Mouse (Mus musculus): Measurements from ENCODE around the gene Npepl1. TPM values are rescaled to one million over a fixed set of nuclear protein-coding genes. Genes with fewer than 3 reads are reported as not detected.

Gene Npepl1
- 12.9 and 18.0 TPM in 2 replicates for total RNA-seq (2012; rRNA removed)

DNA sequence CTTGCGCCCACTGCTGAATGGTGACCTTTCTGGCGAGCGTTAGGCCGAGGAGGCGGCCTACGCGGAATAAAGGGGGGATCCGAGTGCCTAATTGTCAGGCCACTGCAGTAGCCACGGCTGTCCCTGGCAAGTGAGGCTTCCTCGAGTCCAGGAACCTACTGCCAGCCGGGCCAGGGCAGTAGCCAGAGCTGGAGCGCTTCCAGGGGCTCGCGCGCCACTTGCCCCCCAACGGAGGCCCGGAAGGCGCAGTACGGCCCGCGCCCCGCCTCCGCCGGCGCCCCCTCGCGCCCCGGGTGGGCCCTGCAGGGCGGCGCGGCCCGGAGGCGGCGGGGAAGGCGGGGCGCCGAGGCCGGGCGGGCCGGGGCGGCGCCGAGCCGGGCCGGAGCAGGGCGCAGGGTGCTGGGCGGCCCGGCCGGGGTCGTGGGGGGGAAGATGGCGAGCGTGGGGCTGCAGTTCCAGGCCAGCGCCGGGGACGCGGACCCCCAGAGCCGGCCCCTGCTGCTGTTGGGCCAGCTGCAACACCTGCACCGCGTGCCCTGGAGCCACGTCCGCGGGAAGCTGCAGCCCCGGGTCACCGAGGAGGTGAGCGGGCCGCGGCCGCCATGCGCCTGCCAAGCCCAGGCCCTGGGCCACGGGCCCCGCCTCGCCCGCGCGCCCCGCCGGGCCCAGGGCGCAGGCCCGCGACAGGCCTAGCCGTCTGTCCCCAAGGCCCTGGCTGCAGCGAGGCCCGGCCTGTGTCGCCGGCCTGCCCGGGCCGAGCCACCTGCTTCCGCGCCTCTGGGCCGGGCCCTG lies at the start of gene Npepl1:
Gene Npepl1 (plus strand): TSS at position 359 of the 792 bp plus-strand sequence.
- Histone ChIP-seq H3K9me3 (ENCODE audit: control insufficient read depth, insufficient read depth, low read depth, low read length) (no peaks in the 10 kb centered on the region), H3K9ac (ENCODE audit: insufficient read depth, low read depth, low read length, poor library complexity, severe bottlenecking) (peak within 1 kb of the TSS; percentile 66), H3K36me3 (ENCODE audit: control insufficient read depth, insufficient read depth, low read length, poor library complexity, severe bottlenecking) (peaks cover 3% of the 10 kb centered on the region; the same call in 1 of the 2 replicates), H3K27ac (ENCODE audit: insufficient read depth, low read depth, low read length, poor library complexity, severe bottlenecking) (no peak within 1 kb of the TSS), H3K4me3 (ENCODE audit: insufficient read depth in 1 of 2, low read depth in 1 of 2, low read length in 2 of 2, poor library complexity in 1 of 2, severe bottlenecking in 1 of 2) (peak within 1 kb of the TSS; percentile 62 to 69), H3K4me1 (ENCODE audit: control insufficient read depth in 2 of 2, insufficient read depth in 2 of 2, low read length in 2 of 2, poor library complexity in 1 of 2) (peaks cover 0 to 2% of the 10 kb centered on the region in 2 experiments; a peak in 1 of 4 replicates)
- in situ Hi-C loops (cut with MboI; ENCODE audit: low sequenced_read_pairs in 2 of 2, unreplicated experiment in 2 of 2), result no loop called here
- no peak for DNase-seq (ENCODE audit: low read depth, low spot score)
- TF ChIP-seq MAFK (IDR thresholded peaks at IDR 0.05; ENCODE audit: insufficient read depth, low read depth, low read length) (no peak), CHD2 (IDR thresholded peaks at IDR 0.05; ENCODE audit: low read depth, low read length) (no peak)

DNA sequence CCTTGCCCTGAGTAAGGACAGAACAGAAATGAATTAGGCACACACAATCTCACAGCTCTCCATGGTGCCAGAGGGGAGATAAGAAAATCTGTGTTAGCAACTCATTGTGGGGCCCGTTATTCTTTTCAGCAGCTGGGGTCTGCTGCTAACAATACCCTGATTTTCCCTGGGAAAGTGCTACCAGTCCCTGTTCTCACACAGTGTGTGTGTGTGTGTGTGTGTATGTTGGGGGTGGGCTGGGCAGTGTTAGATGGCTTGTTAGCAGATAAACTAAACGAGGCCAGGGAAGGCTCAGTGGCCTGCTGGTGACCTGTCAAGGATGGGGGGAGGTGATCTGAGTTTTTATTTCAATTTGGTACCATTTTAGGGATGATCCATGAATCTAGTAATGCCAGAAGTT lies 48.9 kb upstream of the Npepl1 start:
- no peak for DNase-seq (ENCODE audit: low read depth, low spot score)
- H3K9ac ChIP-seq (ENCODE audit: insufficient read depth, low read depth, low read length, poor library complexity, severe bottlenecking), result no peak overlapping the region
- in situ Hi-C loops (cut with MboI; ENCODE audit: low sequenced_read_pairs in 2 of 2, unreplicated experiment in 2 of 2), result no loop called here
- H3K36me3 ChIP-seq (ENCODE audit: control insufficient read depth, insufficient read depth, low read length, poor library complexity, severe bottlenecking), result no peaks in the 10 kb centered on the region
- H3K9me3 ChIP-seq (ENCODE audit: control insufficient read depth, insufficient read depth, low read depth, low read length), result no peaks in the 10 kb centered on the region
- no peak overlapping the region for H3K4me3 ChIP-seq (ENCODE audit: insufficient read depth in 1 of 2, low read depth in 1 of 2, low read length in 2 of 2, poor library complexity in 1 of 2, severe bottlenecking in 1 of 2)
- H3K27ac ChIP-seq (ENCODE audit: insufficient read depth, low read depth, low read length, poor library complexity, severe bottlenecking), result no peak overlapping the region
- TF ChIP-seq CHD2 (IDR thresholded peaks at IDR 0.05; ENCODE audit: low read depth, low read length) (no peak), ZC3H11A (IDR thresholded peaks at IDR 0.05; ENCODE audit: borderline replicate concordance, low read depth, low read length) (no peak), HCFC1 (IDR thresholded peaks at IDR 0.05; ENCODE audit: borderline replicate concordance, insufficient read depth, low read length) (no peak), ZNF384 (IDR thresholded peaks at IDR 0.05; ENCODE audit: low read depth, low read length) (no peak), MAFK (IDR thresholded peaks at IDR 0.05; ENCODE audit: insufficient read depth, low read depth, low read length) (no peak)
- H3K4me1 ChIP-seq (ENCODE audit: control insufficient read depth in 2 of 2, insufficient read depth in 2 of 2, low read length in 2 of 2, poor library complexity in 1 of 2), result no peaks in the 10 kb centered on the region; a peak in 1 of 4 replicates

DNA sequence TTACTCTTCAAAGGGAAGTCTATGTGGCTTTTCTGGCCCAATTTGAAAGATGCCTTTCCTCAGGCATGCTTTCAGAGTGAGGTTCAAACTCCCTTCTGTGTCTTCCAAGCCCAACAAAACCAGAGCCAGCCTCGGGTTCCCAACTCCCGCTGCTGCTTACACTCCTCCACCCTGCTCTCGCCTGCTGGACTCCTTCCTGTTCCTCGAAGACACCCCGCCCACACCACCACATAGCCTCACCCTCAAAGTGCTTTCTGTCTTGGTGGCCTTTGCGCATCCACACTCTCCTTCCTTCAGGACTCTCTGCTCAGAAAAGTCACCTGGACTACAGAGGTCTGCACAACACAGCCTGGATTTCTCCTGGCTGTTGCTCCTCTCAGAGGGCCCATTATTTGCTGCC lies 47.1 kb upstream of the Npepl1 start:
- no peak overlapping the region for H3K27ac ChIP-seq (ENCODE audit: insufficient read depth, low read depth, low read length, poor library complexity, severe bottlenecking)
- DNase-seq (ENCODE audit: low read depth, low spot score), result no peak
- no peaks in the 10 kb centered on the region for H3K36me3 ChIP-seq (ENCODE audit: control insufficient read depth, insufficient read depth, low read length, poor library complexity, severe bottlenecking)
- no peak overlapping the region for H3K9ac ChIP-seq (ENCODE audit: insufficient read depth, low read depth, low read length, poor library complexity, severe bottlenecking)
- H3K9me3 ChIP-seq (ENCODE audit: control insufficient read depth, insufficient read depth, low read depth, low read length), result no peaks in the 10 kb centered on the region
- H3K4me1 ChIP-seq (ENCODE audit: control insufficient read depth in 2 of 2, insufficient read depth in 2 of 2, low read length in 2 of 2, poor library complexity in 1 of 2), result no peaks in the 10 kb centered on the region; a peak in 1 of 4 replicates
- TF ChIP-seq HCFC1 (IDR thresholded peaks at IDR 0.05; ENCODE audit: borderline replicate concordance, insufficient read depth, low read length), result no peak
- TF ChIP-seq ZC3H11A (IDR thresholded peaks at IDR 0.05; ENCODE audit: borderline replicate concordance, low read depth, low read length), result no peak
- no peak for TF ChIP-seq MAFK (IDR thresholded peaks at IDR 0.05; ENCODE audit: insufficient read depth, low read depth, low read length)
- TF ChIP-seq ZNF384 (IDR thresholded peaks at IDR 0.05; ENCODE audit: low read depth, low read length), result no peak
- TF ChIP-seq CHD2 (IDR thresholded peaks at IDR 0.05; ENCODE audit: low read depth, low read length), result no peak
- no peak overlapping the region for H3K4me3 ChIP-seq (ENCODE audit: insufficient read depth in 1 of 2, low read depth in 1 of 2, low read length in 2 of 2, poor library complexity in 1 of 2, severe bottlenecking in 1 of 2)
- in situ Hi-C loops (cut with MboI; ENCODE audit: low sequenced_read_pairs in 2 of 2, unreplicated experiment in 2 of 2), result no loop called here

DNA sequence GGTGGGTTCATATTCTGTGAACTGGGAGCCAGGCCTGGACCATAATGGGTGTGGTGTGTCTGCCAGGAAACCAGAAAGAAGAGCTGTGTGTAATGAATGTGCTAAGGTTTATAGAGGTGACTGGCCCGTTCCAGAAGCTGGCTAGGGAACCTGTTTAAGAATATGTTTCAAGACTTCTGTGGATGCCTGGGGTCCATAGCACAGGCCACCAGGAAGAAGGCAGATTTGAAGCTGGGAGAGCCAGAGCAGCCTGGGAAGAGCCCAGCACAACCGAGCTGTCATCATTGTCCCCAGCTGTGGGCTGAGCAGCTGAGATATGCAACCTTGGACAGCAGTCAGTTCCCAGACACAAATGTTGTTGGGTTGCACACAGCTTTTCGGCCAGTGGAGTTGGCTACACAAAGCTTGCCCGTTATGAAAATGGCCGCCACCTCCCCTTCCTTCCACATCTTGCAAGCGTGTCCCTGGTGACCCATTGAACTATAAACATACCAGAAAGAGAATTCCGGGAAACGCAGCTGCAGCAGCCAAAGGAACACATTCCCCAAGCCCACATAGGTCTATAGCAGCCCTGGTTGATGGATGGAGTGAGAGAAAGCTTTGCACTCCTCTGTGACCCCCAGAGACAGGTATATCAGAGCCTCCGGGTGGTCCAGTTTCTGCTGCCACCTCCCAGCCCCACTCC lies 46.5 kb upstream of the Npepl1 start:
- in situ Hi-C loops (cut with MboI; ENCODE audit: low sequenced_read_pairs in 2 of 2, unreplicated experiment in 2 of 2), result no loop called here
- no peaks in the 10 kb centered on the region; a peak in 1 of 4 replicates for H3K4me1 ChIP-seq (ENCODE audit: control insufficient read depth in 2 of 2, insufficient read depth in 2 of 2, low read length in 2 of 2, poor library complexity in 1 of 2)
- TF ChIP-seq ZC3H11A (IDR thresholded peaks at IDR 0.05; ENCODE audit: borderline replicate concordance, low read depth, low read length) (no peak), MAFK (IDR thresholded peaks at IDR 0.05; ENCODE audit: insufficient read depth, low read depth, low read length) (no peak), HCFC1 (IDR thresholded peaks at IDR 0.05; ENCODE audit: borderline replicate concordance, insufficient read depth, low read length) (no peak), ZNF384 (IDR thresholded peaks at IDR 0.05; ENCODE audit: low read depth, low read length) (no peak), CHD2 (IDR thresholded peaks at IDR 0.05; ENCODE audit: low read depth, low read length) (no peak)
- H3K9me3 ChIP-seq (ENCODE audit: control insufficient read depth, insufficient read depth, low read depth, low read length), result no peaks in the 10 kb centered on the region
- H3K27ac ChIP-seq (ENCODE audit: insufficient read depth, low read depth, low read length, poor library complexity, severe bottlenecking), result no peak overlapping the region
- no peak overlapping the region for H3K9ac ChIP-seq (ENCODE audit: insufficient read depth, low read depth, low read length, poor library complexity, severe bottlenecking)
- H3K4me3 ChIP-seq (ENCODE audit: insufficient read depth in 1 of 2, low read depth in 1 of 2, low read length in 2 of 2, poor library complexity in 1 of 2, severe bottlenecking in 1 of 2), result no peak overlapping the region
- DNase-seq (ENCODE audit: low read depth, low spot score), result no peak
- H3K36me3 ChIP-seq (ENCODE audit: control insufficient read depth, insufficient read depth, low read length, poor library complexity, severe bottlenecking), result no peaks in the 10 kb centered on the region
